Mouse (Mus musculus) cortical plate, adult 2 months (tissue): Measurements from ENCODE around the gene Dcaf11.
A peak's percentile ranks its signal among the peaks of the same experiment; 100 is the strongest.

Source experiments
- CTCF ChIP-seq: fragments of 200-500 bp; IDR thresholded peaks from 2 replicates; pipeline ENCODE4 v1.5.1; 2011; ENCODE audit warnings: mild to moderate bottlenecking, control low read depth, low read length; ENCODE audit not compliant: insufficient read depth; ENCODE audit errors: extremely low read depth
- POLR2A ChIP-seq: fragments of 200-500 bp; IDR thresholded peaks from 2 replicates; pipeline ENCODE4 v1.6.1; 2011; ENCODE audit warnings: mild to moderate bottlenecking, low read length, control low read depth; ENCODE audit not compliant: insufficient read depth; ENCODE audit errors: extremely low read depth

- TF ChIP-seq CTCF (peak; percentile 72), POLR2A (no peak)
These were observed 23.6 kb upstream of the Dcaf11 start for GRCm38 (mm10) chr14:55536116-55536745.
